Mouse (Mus musculus) heart, embryonic 16.5 days (tissue): ENCODE results near the gene Gm17662. TPM values are rescaled to one million over a fixed set of nuclear protein-coding genes. Genes with fewer than 3 reads are reported as not detected.

Experiments
- ATAC-seq: fragments of 200-750 bp; cut with Nextera tagmentation; replicated peaks from 2 replicates; pipeline ENCODE4 v1.8.0; 2017; ENCODE audit warnings: moderate number of reproducible peaks; ENCODE audit not compliant: insufficient read depth, low FRiP score; ENCODE audit errors: extremely low read depth
- H3K27ac ChIP-seq: fragments of 300-500 bp; sonication (generic); 2 replicates; pipeline ENCODE4 v1.5.1; 2014; ENCODE audit warnings: mild to moderate bottlenecking, low read length, control low read depth, moderate library complexity
- H3K27me3 ChIP-seq: fragments of 300-500 bp; sonication (generic); 2 replicates; pipeline ENCODE4 v1.6.1; 2014; ENCODE audit warnings: low read length, mixed read lengths; ENCODE audit not compliant: control insufficient read depth, insufficient read depth
- H3K36me3 ChIP-seq: fragments of 300-500 bp; sonication (generic); 2 replicates; pipeline ENCODE4 v1.6.1; 2014; ENCODE audit not compliant: control insufficient read depth, insufficient read depth
- H3K4me1 ChIP-seq: fragments of 300-500 bp; sonication (generic); 2 replicates; pipeline ENCODE4 v1.6.1; 2014; ENCODE audit warnings: low read length, mixed read lengths; ENCODE audit not compliant: control insufficient read depth, insufficient read depth
- H3K4me2 ChIP-seq: fragments of 300-500 bp; sonication (generic); 2 replicates; pipeline ENCODE4 v1.6.1; 2014; ENCODE audit warnings: low read depth, mild to moderate bottlenecking, control low read depth, low read length
- H3K4me3 ChIP-seq: fragments of 300-500 bp; sonication (generic); 2 replicates; pipeline ENCODE4 v1.5.1; 2014; ENCODE audit warnings: mild to moderate bottlenecking, control low read depth, low read length
- H3K9ac ChIP-seq: fragments of 300-500 bp; sonication (generic); 2 replicates; pipeline ENCODE4 v1.6.1; 2014; ENCODE audit warnings: low read length, control low read depth
- H3K9me3 ChIP-seq: fragments of 300-500 bp; sonication (generic); replicated peaks from 2 replicates; pipeline ENCODE4 v1.6.1; 2016; ENCODE audit warnings: low read length; ENCODE audit not compliant: control insufficient read depth
- WGBS: fragments of 180-500 bp; shearing (Covaris S2); extraction: QIAGEN DNeasy Blood & Tissue Kit; methylation state at CpG from one replicate; pipeline ENCODE4 v1.1.7; 2014; 5-methylcytosine and 5-hydroxymethylcytosine counted together
- polyA plus RNA-seq: library from polyadenylated mRNA; unstranded; fragments of >200 nt; fragmentation: Nextera tagmentation; extraction: Ambion mirVana; gene quantifications from 2 replicates; pipeline ENCODE4 v1.2.1, GENCODE M21; 2015

Gene Gm17662
- polyA plus RNA-seq, result not detected in 2 replicates

- no peak for ATAC-seq
Observed at GRCm38 (mm10) chr4:104857029-104857428, at the start of gene Gm17662. Gm17662 (plus strand) TSS chr4:104857329.

GRCm38 (mm10) chr4:104810710-104811286 lies 46.3 kb upstream of the Gm17662 start:
- WGBS, result 59% methylated on average over 10 of the region's 10 CpGs
- Histone ChIP-seq H3K36me3 (no peaks in the 10 kb centered on the region), H3K9ac (no peak overlapping the region), H3K4me3 (no peak overlapping the region), H3K9me3 (no peaks in the 10 kb centered on the region), H3K4me2 (no peak overlapping the region), H3K4me1 (no peaks in the 10 kb centered on the region), H3K27me3 (no peaks in the 10 kb centered on the region), H3K27ac (no peak overlapping the region)
- no peak for ATAC-seq

More at GRCm38 (mm10) chr4:104857029-104857428, at the start of gene Gm17662:
- Histone ChIP-seq H3K9me3 (no peaks in the 10 kb centered on the region), H3K4me3 (no peak within 1 kb of the TSS), H3K27me3 (no peaks in the 10 kb centered on the region), H3K4me2 (no peak within 1 kb of the TSS), H3K4me1 (no peaks in the 10 kb centered on the region), H3K27ac (no peak within 1 kb of the TSS), H3K36me3 (no peaks in the 10 kb centered on the region), H3K9ac (no peak within 1 kb of the TSS)
- 65% methylated on average over 1 of the region's 1 CpGs for WGBS

- Histone ChIP-seq H3K27me3 (no peaks in the 10 kb centered on the region), H3K9ac (no peak overlapping the region), H3K4me3 (no peak overlapping the region), H3K9me3 (no peaks in the 10 kb centered on the region), H3K27ac (no peak overlapping the region), H3K36me3 (no peaks in the 10 kb centered on the region), H3K4me1 (no peaks in the 10 kb centered on the region), H3K4me2 (no peak overlapping the region)
- 76% methylated on average over 2 of the region's 2 CpGs for WGBS
- ATAC-seq, result no peak
Observed at GRCm38 (mm10) chr4:104813617-104814016, 43.5 kb upstream of the Gm17662 start.

GRCm38 (mm10) chr4:104816519-104817232 lies 40.5 kb upstream of the Gm17662 start:
- no peaks in the 10 kb centered on the region for H3K36me3 ChIP-seq
- H3K27ac ChIP-seq, result no peak overlapping the region
- H3K9me3 ChIP-seq, result no peaks in the 10 kb centered on the region
- H3K4me3 ChIP-seq, result no peak overlapping the region
- no peak overlapping the region for H3K9ac ChIP-seq
- WGBS, result 83% methylated on average over 4 of the region's 4 CpGs
- H3K27me3 ChIP-seq, result no peaks in the 10 kb centered on the region
- ATAC-seq, result no peak
- no peak overlapping the region for H3K4me2 ChIP-seq
- no peaks in the 10 kb centered on the region for H3K4me1 ChIP-seq

GRCm38 (mm10) chr4:104817509-104817908 lies 39.6 kb upstream of the Gm17662 start:
- no peaks in the 10 kb centered on the region for H3K4me1 ChIP-seq
- no peak overlapping the region for H3K4me2 ChIP-seq
- no peak overlapping the region for H3K27ac ChIP-seq
- no peaks in the 10 kb centered on the region for H3K36me3 ChIP-seq
- no peaks in the 10 kb centered on the region for H3K27me3 ChIP-seq
- no peak overlapping the region for H3K9ac ChIP-seq
- no peak overlapping the region for H3K4me3 ChIP-seq
- WGBS, result 43% methylated on average over 2 of the region's 2 CpGs
- ATAC-seq, result no peak
- no peaks in the 10 kb centered on the region for H3K9me3 ChIP-seq

- Histone ChIP-seq H3K4me1 (no peaks in the 10 kb centered on the region), H3K27me3 (no peaks in the 10 kb centered on the region), H3K27ac (no peak overlapping the region), H3K4me3 (no peak overlapping the region), H3K9ac (no peak overlapping the region), H3K36me3 (no peaks in the 10 kb centered on the region), H3K4me2 (no peak overlapping the region), H3K9me3 (no peaks in the 10 kb centered on the region)
- no peak for ATAC-seq
- WGBS, result 63% methylated on average over 4 of the region's 4 CpGs
Observed at GRCm38 (mm10) chr4:104818986-104819385, 38.1 kb upstream of the Gm17662 start.

GRCm38 (mm10) chr4:104819891-104820290 lies 37.2 kb upstream of the Gm17662 start:
- no peak overlapping the region for H3K27ac ChIP-seq
- WGBS, result 37% methylated on average over 4 of the region's 4 CpGs
- no peak overlapping the region for H3K4me2 ChIP-seq
- ATAC-seq, result no peak
- H3K27me3 ChIP-seq, result no peaks in the 10 kb centered on the region
- H3K4me3 ChIP-seq, result no peak overlapping the region
- H3K36me3 ChIP-seq, result no peaks in the 10 kb centered on the region
- H3K9me3 ChIP-seq, result no peaks in the 10 kb centered on the region
- no peaks in the 10 kb centered on the region for H3K4me1 ChIP-seq
- H3K9ac ChIP-seq, result no peak overlapping the region

GRCm38 (mm10) chr4:104823597-104824101 lies 33.5 kb upstream of the Gm17662 start:
- H3K36me3 ChIP-seq, result no peaks in the 10 kb centered on the region
- no peak for ATAC-seq
- H3K9me3 ChIP-seq, result no peaks in the 10 kb centered on the region
- H3K4me3 ChIP-seq, result no peak overlapping the region
- no peaks in the 10 kb centered on the region for H3K27me3 ChIP-seq
- H3K27ac ChIP-seq, result no peak overlapping the region
- WGBS, result 72% methylated on average over 4 of the region's 4 CpGs
- H3K9ac ChIP-seq, result no peak overlapping the region
- H3K4me1 ChIP-seq, result no peaks in the 10 kb centered on the region
- no peak overlapping the region for H3K4me2 ChIP-seq

- WGBS, result 71% methylated on average over 7 of the region's 7 CpGs
- Histone ChIP-seq H3K36me3 (no peaks in the 10 kb centered on the region), H3K27ac (no peak overlapping the region), H3K4me3 (no peak overlapping the region), H3K4me2 (no peak overlapping the region), H3K9ac (no peak overlapping the region), H3K9me3 (no peaks in the 10 kb centered on the region), H3K27me3 (no peaks in the 10 kb centered on the region), H3K4me1 (no peaks in the 10 kb centered on the region)
- ATAC-seq, result no peak
Observed at GRCm38 (mm10) chr4:104824381-104825077, 32.6 kb upstream of the Gm17662 start.
